Mouse (Mus musculus): ENCODE measurements at regions not wholly inside any gene's neighbourhood (a gene's known extent, or its start where the extent isn't known, plus 50 kb on each side); places are given as distances from the start of the nearest gene placed in this dataset.

GRCm38 (mm10) chr16:54440932-54441331 lies 856.9 kb downstream of the Zpld1 start:
- no peak overlapping the region for H3K4me3 ChIP-seq
- H3K36me3 ChIP-seq (ENCODE audit: control insufficient read depth, insufficient read depth, low read length) = no peaks in the 10 kb centered on the region
- WGBS = 65% methylated on average over 2 of the region's 2 CpGs
- no peak for TF ChIP-seq POLR2A (IDR thresholded peaks at IDR 0.05; ENCODE audit: insufficient read depth, low read depth, low read length)
- TF ChIP-seq EP300 (IDR thresholded peaks at IDR 0.05; ENCODE audit: insufficient read depth, low read depth, low read length) = no peak
- no peak for TF ChIP-seq CTCF (IDR thresholded peaks at IDR 0.05)
- no peaks in the 10 kb centered on the region for H3K79me2 ChIP-seq (replicated peaks; ENCODE audit: control insufficient read depth, insufficient read depth, low read length)
- no peak overlapping the region for H3K9ac ChIP-seq (ENCODE audit: low read depth, low read length)
- no peak for DNase-seq
- intact Hi-C loops (cut with DNase I) = no loop called here
- H3K4me1 ChIP-seq (ENCODE audit: control insufficient read depth, insufficient read depth, low read length) = no peaks in the 10 kb centered on the region
- no peak overlapping the region for H3K27ac ChIP-seq
- H3K27me3 ChIP-seq (ENCODE audit: control insufficient read depth, insufficient read depth, low read length) = no peaks in the 10 kb centered on the region

GRCm38 (mm10) chr16:54406638-54407037 lies 891.1 kb downstream of the Zpld1 start:
- TF ChIP-seq CTCF (IDR thresholded peaks at IDR 0.05) (no peak), EP300 (IDR thresholded peaks at IDR 0.05; ENCODE audit: insufficient read depth, low read depth, low read length) (no peak), POLR2A (IDR thresholded peaks at IDR 0.05; ENCODE audit: insufficient read depth, low read depth, low read length) (no peak)
- H3K9ac ChIP-seq (ENCODE audit: low read depth, low read length) = no peak overlapping the region
- H3K27me3 ChIP-seq (ENCODE audit: control insufficient read depth, insufficient read depth, low read length) = no peaks in the 10 kb centered on the region
- 72% methylated on average over 3 of the region's 3 CpGs for WGBS
- DNase-seq = no peak
- no peaks in the 10 kb centered on the region for H3K79me2 ChIP-seq (replicated peaks; ENCODE audit: control insufficient read depth, insufficient read depth, low read length)
- no peaks in the 10 kb centered on the region for H3K36me3 ChIP-seq (ENCODE audit: control insufficient read depth, insufficient read depth, low read length)
- H3K4me3 ChIP-seq = no peak overlapping the region
- no peaks in the 10 kb centered on the region for H3K4me1 ChIP-seq (ENCODE audit: control insufficient read depth, insufficient read depth, low read length)
- intact Hi-C loops (cut with DNase I) = no loop called here
- H3K27ac ChIP-seq = no peak overlapping the region

- Histone ChIP-seq H3K27ac (no peak overlapping the region), H3K79me2 (replicated peaks; ENCODE audit: control insufficient read depth, insufficient read depth, low read length) (no peaks in the 10 kb centered on the region), H3K4me3 (no peak overlapping the region), H3K27me3 (ENCODE audit: control insufficient read depth, insufficient read depth, low read length) (no peaks in the 10 kb centered on the region), H3K4me1 (ENCODE audit: control insufficient read depth, insufficient read depth, low read length) (no peaks in the 10 kb centered on the region), H3K9ac (ENCODE audit: low read depth, low read length) (no peak overlapping the region), H3K36me3 (ENCODE audit: control insufficient read depth, insufficient read depth, low read length) (no peaks in the 10 kb centered on the region)
- intact Hi-C loops (cut with DNase I) = no loop called here
- no peak for DNase-seq
- TF ChIP-seq POLR2A (IDR thresholded peaks at IDR 0.05; ENCODE audit: insufficient read depth, low read depth, low read length) = no peak
- TF ChIP-seq EP300 (IDR thresholded peaks at IDR 0.05; ENCODE audit: insufficient read depth, low read depth, low read length) = no peak
- no peak for TF ChIP-seq CTCF (IDR thresholded peaks at IDR 0.05)
- WGBS = 52% methylated on average over 3 of the region's 3 CpGs
Observed at GRCm38 (mm10) chr16:54384019-54384418, 913.8 kb downstream of the Zpld1 start.

GRCm38 (mm10) chr16:54374990-54375389 lies 922.8 kb downstream of the Zpld1 start:
- intact Hi-C loops (cut with DNase I) = no loop called here
- 66% methylated on average over 4 of the region's 4 CpGs for WGBS
- Histone ChIP-seq H3K79me2 (replicated peaks; ENCODE audit: control insufficient read depth, insufficient read depth, low read length) (no peaks in the 10 kb centered on the region), H3K27me3 (ENCODE audit: control insufficient read depth, insufficient read depth, low read length) (no peaks in the 10 kb centered on the region), H3K4me1 (ENCODE audit: control insufficient read depth, insufficient read depth, low read length) (no peaks in the 10 kb centered on the region), H3K4me3 (no peak overlapping the region), H3K9ac (ENCODE audit: low read depth, low read length) (no peak overlapping the region), H3K27ac (no peak overlapping the region), H3K36me3 (ENCODE audit: control insufficient read depth, insufficient read depth, low read length) (no peaks in the 10 kb centered on the region)
- TF ChIP-seq POLR2A (IDR thresholded peaks at IDR 0.05; ENCODE audit: insufficient read depth, low read depth, low read length) (no peak), EP300 (IDR thresholded peaks at IDR 0.05; ENCODE audit: insufficient read depth, low read depth, low read length) (no peak), CTCF (IDR thresholded peaks at IDR 0.05) (no peak)
- no peak for DNase-seq

GRCm38 (mm10) chr16:54354423-54354822 lies 943.4 kb downstream of the Zpld1 start:
- Histone ChIP-seq H3K27ac (no peak overlapping the region), H3K4me1 (ENCODE audit: control insufficient read depth, insufficient read depth, low read length) (no peaks in the 10 kb centered on the region), H3K79me2 (replicated peaks; ENCODE audit: control insufficient read depth, insufficient read depth, low read length) (no peaks in the 10 kb centered on the region), H3K9ac (ENCODE audit: low read depth, low read length) (no peak overlapping the region), H3K36me3 (ENCODE audit: control insufficient read depth, insufficient read depth, low read length) (peaks cover 2% of the 10 kb centered on the region; the same call in 1 of the 2 replicates), H3K4me3 (no peak overlapping the region), H3K27me3 (ENCODE audit: control insufficient read depth, insufficient read depth, low read length) (no peaks in the 10 kb centered on the region)
- TF ChIP-seq POLR2A (IDR thresholded peaks at IDR 0.05; ENCODE audit: insufficient read depth, low read depth, low read length) = no peak
- TF ChIP-seq CTCF (IDR thresholded peaks at IDR 0.05) = no peak
- TF ChIP-seq EP300 (IDR thresholded peaks at IDR 0.05; ENCODE audit: insufficient read depth, low read depth, low read length) = 0 out of 2 replicates have a peak, but pooled peaks have one; percentile 34
- intact Hi-C loops (cut with DNase I) = no loop called here
- peak; percentile 15 to 22 for DNase-seq

- no peaks in the 10 kb centered on the region for H3K36me3 ChIP-seq (ENCODE audit: control insufficient read depth, insufficient read depth, low read length)
- no peak for DNase-seq
- TF ChIP-seq EP300 (IDR thresholded peaks at IDR 0.05; ENCODE audit: insufficient read depth, low read depth, low read length) = no peak
- no peak for TF ChIP-seq POLR2A (IDR thresholded peaks at IDR 0.05; ENCODE audit: insufficient read depth, low read depth, low read length)
- no peak for TF ChIP-seq CTCF (IDR thresholded peaks at IDR 0.05)
- no peaks in the 10 kb centered on the region for H3K79me2 ChIP-seq (replicated peaks; ENCODE audit: control insufficient read depth, insufficient read depth, low read length)
- intact Hi-C loops (cut with DNase I) = no loop called here
- no peak overlapping the region for H3K9ac ChIP-seq (ENCODE audit: low read depth, low read length)
- no peaks in the 10 kb centered on the region for H3K4me1 ChIP-seq (ENCODE audit: control insufficient read depth, insufficient read depth, low read length)
- no peaks in the 10 kb centered on the region for H3K27me3 ChIP-seq (ENCODE audit: control insufficient read depth, insufficient read depth, low read length)
- H3K4me3 ChIP-seq = no peak overlapping the region
- H3K27ac ChIP-seq = no peak overlapping the region
Observed at GRCm38 (mm10) chr16:54348814-54349213, 949.0 kb downstream of the Zpld1 start.
